Mouse (Mus musculus) midbrain, postnatal 0 days (tissue): ENCODE data around the gene Kif1c. TPM values are rescaled to one million over a fixed set of nuclear protein-coding genes. Genes with fewer than 3 reads are reported as not detected.

Experiments
- ATAC-seq: fragments of 200-750 bp; cut with Nextera tagmentation; 2 replicates; pipeline ENCODE4 v1.8.0; 2017; ENCODE audit warnings: moderate number of reproducible peaks, mild to moderate bottlenecking, moderate TSS enrichment, moderate library complexity; ENCODE audit not compliant: low FRiP score
- DNase-seq: peaks from one replicate; pipeline ENCODE4 v3.0.0-alpha.2; 2015; ENCODE audit warnings: low spot score
- H3K27ac ChIP-seq: fragments of 300-500 bp; sonication (generic); 2 replicates; pipeline ENCODE4 v1.5.1; 2014; ENCODE audit warnings: low read depth, mild to moderate bottlenecking, low read length, mixed read lengths
- H3K27me3 ChIP-seq: fragments of 300-500 bp; sonication (generic); 2 replicates; pipeline ENCODE4 v1.6.1; 2014; ENCODE audit warnings: low read length, control low read depth, mixed read lengths; ENCODE audit not compliant: insufficient read depth
- H3K36me3 ChIP-seq: fragments of 300-500 bp; sonication (generic); 2 replicates; pipeline ENCODE4 v1.6.1; 2014; ENCODE audit warnings: low read length, control low read depth, mixed read lengths; ENCODE audit not compliant: insufficient read depth
- H3K4me1 ChIP-seq: fragments of 300-500 bp; sonication (generic); 2 replicates; pipeline ENCODE4 v1.6.1; 2014; ENCODE audit warnings: mild to moderate bottlenecking, control low read depth, antibody characterized with exemption, low read length, mixed read lengths; ENCODE audit not compliant: insufficient read depth
- H3K4me2 ChIP-seq: fragments of 300-500 bp; sonication (generic); 2 replicates; pipeline ENCODE4 v1.6.1; 2014; ENCODE audit warnings: low read depth, mild to moderate bottlenecking, low read length, mixed read lengths; ENCODE audit not compliant: poor library complexity, severe bottlenecking
- H3K4me3 ChIP-seq: fragments of 300-500 bp; sonication (generic); 2 replicates; pipeline ENCODE4 v1.5.1; 2014; ENCODE audit warnings: low read depth, mild to moderate bottlenecking, low read length, moderate library complexity
- H3K9ac ChIP-seq: fragments of 300-500 bp; sonication (generic); replicated peaks from 2 replicates; pipeline ENCODE4 v1.6.1; 2014; ENCODE audit warnings: mild to moderate bottlenecking, low read length, moderate library complexity, mixed read lengths; ENCODE audit not compliant: poor library complexity, severe bottlenecking
- H3K9me3 ChIP-seq: fragments of 300-500 bp; sonication (generic); 2 replicates; pipeline ENCODE4 v1.6.1; 2016; ENCODE audit warnings: low read length, control low read depth
- CTCF ChIP-seq: IDR thresholded peaks from 2 replicates; pipeline ENCODE4 v1.5.1; 2016; ENCODE audit warnings: antibody characterized with exemption, mild to moderate bottlenecking
- WGBS: fragments of 180-500 bp; shearing (Covaris S2); extraction: QIAGEN DNeasy Blood & Tissue Kit; methylation state at CpG from one replicate; pipeline ENCODE4 v1.1.7; 2014; 5-methylcytosine and 5-hydroxymethylcytosine counted together
- polyA plus RNA-seq: library from polyadenylated mRNA; unstranded; fragments of >200 nt; fragmentation: Nextera tagmentation; extraction: Ambion mirVana; gene quantifications from 2 replicates; pipeline ENCODE4 v1.2.1, GENCODE M21; 2015
- total RNA-seq: library from RNA; depleted of rRNA; stranded (reverse); fragments of >200 nt; gene quantifications from 2 replicates; pipeline ENCODE4 v1.2.3, GENCODE M21; 2014

The Kif1c gene
- total and polyA plus RNA-seq, 2 experiments from 2014 or later: 1.9 to 30.9 TPM

- H3K27ac ChIP-seq: no peak overlapping the region
- ATAC-seq: no peak
- peaks cover 33% of the 10 kb centered on the region for H3K36me3 ChIP-seq
- no peaks in the 10 kb centered on the region for H3K4me1 ChIP-seq
- no peak for TF ChIP-seq CTCF
- no peaks in the 10 kb centered on the region for H3K27me3 ChIP-seq
- 88% methylated on average over 6 of the region's 6 CpGs for WGBS
- H3K9ac ChIP-seq: no peak overlapping the region
- H3K4me3 ChIP-seq: no peak overlapping the region
- H3K9me3 ChIP-seq: no peaks in the 10 kb centered on the region
- H3K4me2 ChIP-seq: no peak overlapping the region
- no peak for DNase-seq
Observed at GRCm38 (mm10) chr11:70663957-70664356, 36.4 kb upstream of the Kif1c start.

- Histone ChIP-seq H3K4me1 (no peaks in the 10 kb centered on the region), H3K36me3 (peaks cover 33% of the 10 kb centered on the region)
- ATAC-seq: no peak
Observed at GRCm38 (mm10) chr11:70664741-70665140, 35.6 kb upstream of the Kif1c start.

GRCm38 (mm10) chr11:70666687-70667086, 33.7 kb upstream of the Kif1c start:
- H3K4me2 ChIP-seq: no peak overlapping the region
- 93% methylated on average over 8 of the region's 8 CpGs for WGBS
- no peaks in the 10 kb centered on the region for H3K27me3 ChIP-seq
- H3K4me3 ChIP-seq: no peak overlapping the region
- 0 out of 2 replicates have a peak, but pooled peaks cover 6% of the 10 kb centered on the region for H3K4me1 ChIP-seq
- H3K9ac ChIP-seq: no peak overlapping the region
- DNase-seq (no peak), ATAC-seq (no peak)
- TF ChIP-seq CTCF: no peak
- peaks cover 29% of the 10 kb centered on the region for H3K36me3 ChIP-seq
- H3K9me3 ChIP-seq: no peaks in the 10 kb centered on the region
- no peak overlapping the region for H3K27ac ChIP-seq

More at GRCm38 (mm10) chr11:70664741-70665140, 35.6 kb upstream of the Kif1c start:
- no peaks in the 10 kb centered on the region for H3K27me3 ChIP-seq
- WGBS: 94% methylated on average over 9 of the region's 9 CpGs
- no peak overlapping the region for H3K9ac ChIP-seq
- H3K9me3 ChIP-seq: no peaks in the 10 kb centered on the region
- no peak overlapping the region for H3K4me3 ChIP-seq
- 0 out of 2 replicates have a peak, but pooled peaks have one; percentile 3 for TF ChIP-seq CTCF
- no peak for DNase-seq
- H3K27ac ChIP-seq: no peak overlapping the region
- no peak overlapping the region for H3K4me2 ChIP-seq

GRCm38 (mm10) chr11:70667271-70668150, 32.8 kb upstream of the Kif1c start:
- Histone ChIP-seq H3K36me3 (peaks cover 26% of the 10 kb centered on the region), H3K4me3 (peak overlapping the region; percentile 57; the same call in 1 of the 2 replicates), H3K4me2 (peak overlapping the region; percentile 58), H3K9ac (peak overlapping the region; percentile 2; the same call in 1 of the 2 replicates), H3K27ac (peak overlapping the region; percentile 60; the same call in 1 of the 2 replicates), H3K9me3 (no peaks in the 10 kb centered on the region), H3K27me3 (no peaks in the 10 kb centered on the region), H3K4me1 (0 out of 2 replicates have a peak, but pooled peaks cover 6% of the 10 kb centered on the region)
- ATAC-seq: no peak
- no peak for TF ChIP-seq CTCF
- no peak for DNase-seq
- WGBS: 76% methylated on average over 14 of the region's 14 CpGs

- ATAC-seq (no peak; the same call in 1 of the 2 replicates), DNase-seq (no peak)
- H3K27ac ChIP-seq: peak overlapping the region; percentile 60
- peak overlapping the region; percentile 2 for H3K9ac ChIP-seq
- no peaks in the 10 kb centered on the region for H3K27me3 ChIP-seq
- peak overlapping the region; percentile 57 for H3K4me3 ChIP-seq
- no peak for TF ChIP-seq CTCF
- H3K4me1 ChIP-seq: 0 out of 2 replicates have a peak, but pooled peaks cover 6% of the 10 kb centered on the region
- H3K9me3 ChIP-seq: no peaks in the 10 kb centered on the region
- H3K4me2 ChIP-seq: peak overlapping the region; percentile 58
- 2% methylated on average over 15 of the region's 15 CpGs for WGBS
- peaks cover 20% of the 10 kb centered on the region for H3K36me3 ChIP-seq
Observed at GRCm38 (mm10) chr11:70668335-70668770, 32.0 kb upstream of the Kif1c start.
